Mouse (Mus musculus) layer of hippocampus, postnatal 10 days (tissue): Measurements from ENCODE around the gene 1700001O22Rik. TPM values are rescaled to one million over a fixed set of nuclear protein-coding genes. Genes with fewer than 3 reads are reported as not detected.
A peak's percentile ranks its signal among the peaks of the same experiment; 100 is the strongest.

Experiments
- DNase-seq, 2 experiments: peaks; one replicate each; pipeline ENCODE4 v3.0.0; 2021; ENCODE audit warnings: low spot score in 2 of 2
- total RNA-seq, 2 experiments: library from RNA; stranded (reverse); gene quantifications; 2 replicates each; pipeline ENCODE4 v1.2.3; 2021

1700001O22Rik gene
- total RNA-seq, 2 experiments from 2014 or later = 2.0 to 3.2 TPM

GRCm38 (mm10) chr2:30819873-30820272, 16.4 kb upstream of the 1700001O22Rik start:
- DNase-seq = no peak

- no peak for DNase-seq
Measured at GRCm38 (mm10) chr2:30816383-30816782, 12.9 kb upstream of the 1700001O22Rik start.

- no peak for DNase-seq
Measured at GRCm38 (mm10) chr2:30810573-30810972, 7.1 kb upstream of the 1700001O22Rik start.

GRCm38 (mm10) chr2:30809503-30809902, 6.0 kb upstream of the 1700001O22Rik start:
- DNase-seq = no peak

- no peak for DNase-seq
Measured at GRCm38 (mm10) chr2:30808296-30808655, 4.8 kb upstream of the 1700001O22Rik start.

GRCm38 (mm10) chr2:30807648-30808295, 4.3 kb upstream of the 1700001O22Rik start, which contains the start of gene Ntmt1:
TSS of gene Ntmt1 (plus strand) at chr2:30807826.
- peak; percentile 98 to 99 for DNase-seq

GRCm38 (mm10) chr2:30807147-30807647, 3.7 kb upstream of the 1700001O22Rik start:
- no peak for DNase-seq

- no peak for DNase-seq
Measured at GRCm38 (mm10) chr2:30805983-30806382, 2.5 kb upstream of the 1700001O22Rik start.

- peak in 1 of 2 experiments; percentile 42 for DNase-seq
Measured at GRCm38 (mm10) chr2:30801067-30801852, 2.2 kb downstream of the 1700001O22Rik start.

- no peak for DNase-seq
Measured at GRCm38 (mm10) chr2:30800671-30801066, 2.8 kb downstream of the 1700001O22Rik start.

GRCm38 (mm10) chr2:30799456-30799855, 4.0 kb downstream of the 1700001O22Rik start:
- no peak for DNase-seq

GRCm38 (mm10) chr2:30796382-30796781, 7.1 kb downstream of the 1700001O22Rik start:
- DNase-seq = peak; percentile 75 to 85

- DNase-seq = peak; percentile 28 to 35
Measured at GRCm38 (mm10) chr2:30795889-30796275, 7.6 kb downstream of the 1700001O22Rik start.

- DNase-seq = no peak
Measured at GRCm38 (mm10) chr2:30795271-30795888, 8.1 kb downstream of the 1700001O22Rik start.

- peak; percentile 99 for DNase-seq
Measured at GRCm38 (mm10) chr2:30794179-30795108, 9.0 kb downstream of the 1700001O22Rik start.

- DNase-seq = no peak
Measured at GRCm38 (mm10) chr2:30792061-30792460, 11.4 kb downstream of the 1700001O22Rik start.

GRCm38 (mm10) chr2:30787466-30787865, 16.0 kb downstream of the 1700001O22Rik start:
- DNase-seq = no peak

GRCm38 (mm10) chr2:30784078-30784994, 19.1 kb downstream of the 1700001O22Rik start:
- DNase-seq = no peak

GRCm38 (mm10) chr2:30783346-30783745, 20.1 kb downstream of the 1700001O22Rik start:
- DNase-seq = peak; percentile 67 to 79
